Mouse (Mus musculus): Measurements from ENCODE around the gene Tnfrsf1a.

Tnfrsf1a gene

GRCm38 (mm10) chr6:125354352-125355151 lies 5.4 kb downstream of the Tnfrsf1a start:
- DNase-seq (ENCODE audit: low spot score): no peak

GRCm38 (mm10) chr6:125355197-125355741 lies 6.1 kb downstream of the Tnfrsf1a start:
- no peak for DNase-seq (ENCODE audit: low spot score)

- DNase-seq (ENCODE audit: low spot score): no peak
These were observed 7.1 kb downstream of the Tnfrsf1a start for GRCm38 (mm10) chr6:125356264-125356663.

- DNase-seq (ENCODE audit: low spot score): no peak
These were observed 8.2 kb downstream of the Tnfrsf1a start for GRCm38 (mm10) chr6:125357334-125357733.

- no peak for DNase-seq (ENCODE audit: low spot score)
These were observed 10.8 kb downstream of the Tnfrsf1a start for GRCm38 (mm10) chr6:125359999-125360398.

- no peak for DNase-seq (ENCODE audit: low spot score)
These were observed 11.7 kb downstream of the Tnfrsf1a start for GRCm38 (mm10) chr6:125360846-125361245.

GRCm38 (mm10) chr6:125361467-125362291 lies 12.5 kb downstream of the Tnfrsf1a start:
- DNase-seq (ENCODE audit: low spot score): no peak

GRCm38 (mm10) chr6:125363021-125363420 lies 13.9 kb downstream of the Tnfrsf1a start:
- no peak for DNase-seq (ENCODE audit: low spot score)

GRCm38 (mm10) chr6:125363451-125364242 lies 14.5 kb downstream of the Tnfrsf1a start:
- DNase-seq (ENCODE audit: low spot score): no peak

- DNase-seq (ENCODE audit: low spot score): no peak
These were observed 15.3 kb downstream of the Tnfrsf1a start for GRCm38 (mm10) chr6:125364448-125364847.

- DNase-seq (ENCODE audit: low spot score): no peak
These were observed 16.4 kb downstream of the Tnfrsf1a start for GRCm38 (mm10) chr6:125365522-125365921.

GRCm38 (mm10) chr6:125366133-125366532 lies 17.0 kb downstream of the Tnfrsf1a start:
- DNase-seq (ENCODE audit: low spot score): no peak

- no peak for DNase-seq (ENCODE audit: low spot score)
These were observed 18.7 kb downstream of the Tnfrsf1a start for GRCm38 (mm10) chr6:125367758-125368371.

GRCm38 (mm10) chr6:125377042-125377441 lies 27.9 kb downstream of the Tnfrsf1a start:
- DNase-seq (ENCODE audit: low spot score): no peak

- DNase-seq (ENCODE audit: low spot score): no peak
These were observed 28.7 kb downstream of the Tnfrsf1a start for GRCm38 (mm10) chr6:125377582-125378451.

GRCm38 (mm10) chr6:125378621-125379020 lies 29.5 kb downstream of the Tnfrsf1a start:
- no peak for DNase-seq (ENCODE audit: low spot score)

GRCm38 (mm10) chr6:125379781-125380180 lies 30.6 kb downstream of the Tnfrsf1a start:
- DNase-seq (ENCODE audit: low spot score): no peak

GRCm38 (mm10) chr6:125380372-125381360 lies 31.5 kb downstream of the Tnfrsf1a start, which contains the start of gene Plekhg6:
TSS of gene Plekhg6 (minus strand) at chr6:125380793.
- DNase-seq (ENCODE audit: low spot score): no peak

- DNase-seq (ENCODE audit: low spot score): no peak
These were observed 32.9 kb downstream of the Tnfrsf1a start for GRCm38 (mm10) chr6:125382024-125382423.

All from urinary bladder, postnatal 10 days (tissue).